Mouse (Mus musculus): ENCODE data around the gene Lmbr1l.
"Not testable (repeated sequence)": the region's sequence is repeated elsewhere in the genome, so short reads cannot be mapped to it uniquely, and the experiment has no call there.

Gene Lmbr1l

GRCm38 (mm10) chr15:98917538-98918498 is at the start of gene Lmbr1l:
Lmbr1l (minus strand) TSS chr15:98918231.
- peak; percentile 95 for DNase-seq (ENCODE audit: low read depth, low spot score)

- DNase-seq (ENCODE audit: low read depth, low spot score): no peak
These were observed 41.5 kb upstream of the Lmbr1l start for GRCm38 (mm10) chr15:98959531-98959930.

DNA sequence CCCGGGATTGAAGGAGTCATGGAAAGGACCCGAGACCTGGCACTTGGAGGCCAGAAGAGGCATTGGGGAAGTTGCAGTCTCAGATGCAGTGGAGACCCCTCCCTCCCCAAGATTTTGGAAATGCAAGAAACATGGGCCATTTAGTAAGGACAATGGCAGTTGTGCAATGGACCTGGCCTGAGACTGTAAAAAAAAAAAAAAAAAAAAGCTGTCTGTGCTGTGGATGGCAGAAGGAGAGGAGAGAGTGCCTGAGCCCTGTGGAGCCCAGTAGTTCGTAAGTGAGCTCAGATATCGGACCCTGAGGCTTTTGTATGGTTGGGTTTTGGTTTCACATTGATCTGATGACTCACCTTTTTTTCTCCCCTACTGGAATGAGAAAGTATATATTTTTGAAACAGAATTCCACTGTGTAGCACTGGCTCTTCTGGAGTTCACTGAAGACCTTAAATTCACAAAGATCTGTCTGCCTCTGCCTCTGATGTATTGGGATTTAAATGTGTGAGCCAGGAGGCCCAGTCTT is 40.9 kb upstream of the Lmbr1l start:
- DNase-seq (ENCODE audit: low read depth, low spot score): no peak

DNA sequence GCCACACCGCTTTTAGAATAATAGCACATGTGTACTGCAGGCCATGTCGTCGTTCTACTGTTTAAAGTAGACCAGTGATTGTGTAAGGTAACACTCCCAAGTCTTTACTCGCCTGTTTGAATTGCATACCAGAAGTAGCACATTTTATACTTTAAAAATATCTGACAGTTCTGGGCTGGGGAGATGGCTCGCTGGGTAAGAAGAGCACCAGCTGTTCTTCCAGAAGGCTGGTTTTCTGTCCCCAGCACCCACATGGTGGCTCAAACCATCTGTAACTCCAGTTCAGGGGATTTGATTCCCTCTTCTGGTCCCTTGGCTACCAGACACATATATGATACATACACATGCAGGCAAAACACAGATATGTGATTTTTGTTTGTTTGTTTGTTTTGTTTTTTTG is 39.4 kb upstream of the Lmbr1l start:
- no peak for DNase-seq (ENCODE audit: low read depth, low spot score)

- DNase-seq (ENCODE audit: low read depth, low spot score): no peak
These were observed 38.0 kb upstream of the Lmbr1l start for GRCm38 (mm10) chr15:98956000-98956399.

- no peak for DNase-seq (ENCODE audit: low read depth, low spot score)
These were observed 37.3 kb upstream of the Lmbr1l start for GRCm38 (mm10) chr15:98955324-98955723.

DNA sequence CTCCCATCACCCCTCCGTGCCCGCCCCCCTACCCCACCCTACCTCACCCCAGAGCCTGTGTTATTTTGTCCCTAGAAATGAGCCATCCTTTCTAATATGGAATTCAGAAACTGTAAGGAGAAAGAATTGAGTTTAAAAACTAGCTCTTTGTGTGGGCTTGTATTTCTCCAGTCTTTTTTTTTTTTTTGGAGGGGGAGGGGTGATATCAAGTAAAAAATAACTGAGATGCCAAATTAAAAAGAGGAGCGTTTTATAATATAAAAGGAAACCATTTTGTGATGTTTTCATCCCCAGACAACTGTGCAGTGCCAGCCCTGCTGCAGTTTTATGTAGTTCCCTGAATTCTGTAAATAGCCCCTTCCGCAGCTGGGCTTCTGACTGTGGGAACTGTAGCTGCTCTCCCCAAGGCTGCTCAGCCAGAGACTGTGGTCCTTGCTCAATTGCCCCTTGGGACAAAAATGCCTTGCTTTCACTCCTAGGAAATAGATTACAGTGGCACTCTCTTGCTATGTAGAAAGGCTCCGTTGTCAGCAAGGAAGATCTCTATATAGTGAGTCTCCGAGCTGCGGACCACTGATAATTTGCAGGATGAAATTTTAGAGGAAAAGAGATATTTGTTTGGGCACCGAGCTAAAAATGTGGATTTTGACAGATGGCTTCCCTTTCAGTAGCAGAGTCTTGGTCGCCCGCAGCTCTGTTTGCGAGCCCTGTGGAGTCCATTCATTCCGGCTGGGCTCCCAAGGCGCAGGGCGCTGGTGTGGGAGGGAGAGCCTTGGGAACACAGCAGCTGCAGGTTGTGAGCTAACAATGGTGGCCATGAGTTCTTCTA is 36.6 kb upstream of the Lmbr1l start:
- DNase-seq (ENCODE audit: low read depth, low spot score): no peak

DNA sequence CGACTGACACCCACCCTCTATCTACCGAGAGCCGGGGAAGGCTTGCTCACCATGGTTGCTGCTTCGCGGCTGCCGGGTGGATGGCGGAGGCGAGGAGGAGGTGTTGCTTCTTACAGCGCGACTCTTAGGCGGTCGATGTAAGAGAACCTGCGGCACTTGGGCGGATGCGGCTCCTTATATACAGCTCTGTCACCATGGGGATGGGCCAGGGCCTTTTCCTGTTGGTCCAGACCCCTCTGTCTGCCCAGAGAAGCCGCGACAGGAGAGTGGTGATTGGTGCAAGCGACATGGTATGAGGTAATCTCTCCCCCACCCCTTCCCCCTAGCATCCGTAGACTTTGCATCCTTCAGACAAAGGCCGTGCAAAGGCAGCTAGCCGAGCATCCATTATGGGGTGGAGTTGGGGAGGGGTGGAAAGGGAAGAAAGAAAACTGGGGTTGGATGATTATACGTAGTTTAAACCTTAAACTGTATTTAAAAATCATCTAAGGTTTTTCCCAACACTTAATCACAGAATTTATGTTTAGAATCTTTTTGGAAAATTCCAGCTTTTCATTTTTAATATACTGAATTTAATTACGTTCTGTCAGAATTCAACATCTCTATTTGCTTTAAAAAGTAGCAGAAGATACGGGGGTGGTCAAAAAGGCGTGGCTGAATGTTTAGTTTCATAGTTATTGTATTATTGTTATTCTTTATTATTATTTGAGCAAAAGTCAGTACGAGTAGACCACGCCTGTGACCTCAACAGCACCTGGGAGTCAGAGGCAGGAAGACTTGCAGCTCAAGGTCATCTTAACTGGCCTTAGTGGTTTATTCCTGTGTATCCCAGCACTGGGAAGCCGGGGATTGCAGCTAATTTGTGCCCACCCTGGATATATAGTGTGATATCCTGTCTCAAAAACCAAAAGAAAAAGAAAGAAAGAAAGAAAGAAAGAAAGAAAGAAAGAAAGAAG is 35.6 kb upstream of the Lmbr1l start, which contains the start of the genes Gm49450 and Tuba1a:
TSS of gene Gm49450 (minus strand) at position 151 of the 956 bp plus-strand sequence.
TSS of gene Tuba1a (minus strand) at position 303 of the 956 bp plus-strand sequence.
- no peak for DNase-seq (ENCODE audit: low read depth, low spot score)

DNA sequence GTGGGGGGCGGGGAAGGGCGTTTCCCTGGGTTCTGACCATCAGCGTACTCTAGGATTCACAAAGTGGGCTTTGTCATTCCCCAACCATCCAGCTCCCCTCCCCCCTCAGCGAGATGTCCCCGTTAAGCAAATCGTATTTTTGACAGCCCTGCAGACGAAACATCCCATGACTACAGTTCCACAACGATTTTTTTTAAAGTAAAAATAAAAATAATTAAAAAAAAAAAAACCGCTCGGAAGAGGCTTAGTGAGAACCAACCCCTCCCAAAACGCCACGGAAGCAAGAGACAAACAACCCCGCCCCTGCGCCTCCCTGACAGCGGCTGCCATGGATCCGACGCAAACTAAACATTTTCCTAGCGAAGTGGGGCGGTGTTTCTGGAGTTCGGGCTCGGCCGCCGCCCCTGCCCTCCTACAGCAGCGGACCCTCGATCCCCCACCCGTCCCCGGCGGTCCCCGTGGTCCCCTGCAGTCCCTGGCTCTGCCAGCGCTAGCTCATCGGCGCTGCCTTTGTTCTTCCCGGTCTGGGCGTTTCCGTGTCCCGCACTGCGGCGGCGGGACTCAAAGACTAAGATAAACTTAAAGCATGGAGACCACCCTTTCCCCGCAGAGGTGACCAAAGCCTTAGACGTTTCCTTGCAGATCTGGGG is 34.8 kb upstream of the Lmbr1l start:
- DNase-seq (ENCODE audit: low read depth, low spot score): no peak

- DNase-seq (ENCODE audit: low read depth, low spot score): no peak
These were observed 34.0 kb upstream of the Lmbr1l start for GRCm38 (mm10) chr15:98952063-98952455.

DNA sequence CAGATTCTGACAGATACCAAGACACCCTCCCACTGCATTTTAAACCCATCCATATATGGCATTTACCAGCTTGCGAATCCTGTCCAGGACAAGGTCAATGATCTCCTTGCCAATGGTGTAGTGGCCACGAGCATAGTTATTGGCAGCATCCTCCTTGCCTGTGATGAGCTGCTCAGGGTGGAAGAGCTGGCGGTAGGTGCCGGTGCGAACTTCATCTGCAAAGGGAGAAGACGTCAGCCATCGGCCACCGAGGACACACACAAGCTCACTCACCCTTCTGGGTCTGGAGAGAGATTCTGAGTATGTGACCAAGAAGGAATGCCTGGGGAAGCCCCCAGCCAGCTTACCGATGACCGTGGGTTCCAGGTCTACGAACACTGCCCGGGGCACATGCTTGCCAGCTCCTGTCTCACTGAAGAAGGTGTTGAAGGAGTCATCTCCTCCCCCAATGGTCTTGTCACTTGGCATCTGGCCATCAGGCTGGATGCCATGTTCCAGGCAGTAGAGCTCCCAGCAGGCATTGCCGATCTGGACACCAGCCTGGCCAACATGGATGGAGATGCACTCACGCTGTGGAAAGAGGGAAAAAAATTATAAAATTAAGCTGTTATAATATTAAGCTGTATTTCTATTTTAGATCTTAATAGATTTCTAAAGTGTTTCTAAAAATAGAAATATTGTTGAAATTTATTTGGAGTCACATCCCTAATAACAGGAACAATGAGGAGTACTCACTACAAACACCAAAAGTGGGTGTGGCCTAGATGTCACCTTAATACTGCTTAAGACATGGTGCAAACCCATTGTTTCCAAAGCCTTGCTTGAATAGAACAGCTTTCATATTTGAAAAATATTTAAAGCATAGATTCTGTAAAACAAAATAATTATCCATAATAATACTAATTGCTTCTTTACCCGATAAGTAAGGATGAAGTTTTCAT is 33.4 kb upstream of the Lmbr1l start:
- not testable (repeated sequence) for DNase-seq (ENCODE audit: low read depth, low spot score)

GRCm38 (mm10) chr15:98949607-98949892 is 31.5 kb upstream of the Lmbr1l start:
- no peak for DNase-seq (ENCODE audit: low read depth, low spot score)

DNA sequence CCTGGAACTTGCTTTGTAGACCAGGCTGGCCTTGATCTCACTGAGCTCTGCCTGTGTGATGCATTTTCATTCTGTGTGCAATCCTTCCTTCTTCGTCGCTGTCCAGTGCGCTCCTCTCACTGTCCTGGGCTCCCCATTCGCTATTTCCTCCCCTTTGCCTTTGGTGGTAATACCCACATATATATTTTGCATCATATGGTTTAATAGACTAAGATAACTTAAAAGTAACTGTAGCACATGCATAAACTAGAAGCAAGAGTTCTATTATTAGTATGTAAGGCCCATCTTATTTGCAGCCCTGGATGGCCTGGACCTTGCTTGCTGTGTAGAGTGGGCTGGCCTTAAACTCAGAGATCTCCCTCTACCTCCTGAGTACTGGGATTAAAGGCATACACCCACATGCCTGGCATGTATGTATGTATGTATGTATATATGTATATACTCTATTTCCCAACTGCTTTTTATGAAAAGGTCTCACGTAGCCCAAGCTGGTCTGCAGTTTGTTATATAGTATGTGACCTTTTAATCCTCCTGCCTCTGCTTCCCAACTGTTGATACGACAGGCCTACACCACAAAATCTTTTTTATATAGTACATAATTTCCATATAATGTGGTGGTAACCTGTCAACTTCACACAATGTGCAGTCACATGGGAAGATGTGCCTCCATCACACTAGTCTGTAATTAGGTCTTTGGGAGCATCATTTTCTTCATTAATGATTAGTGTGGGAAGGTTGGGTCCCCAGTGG is 31.0 kb upstream of the Lmbr1l start:
- no peak for DNase-seq (ENCODE audit: low read depth, low spot score)

- no peak for DNase-seq (ENCODE audit: low read depth, low spot score)
These were observed 30.4 kb upstream of the Lmbr1l start for GRCm38 (mm10) chr15:98948382-98948781.

GRCm38 (mm10) chr15:98947884-98948283 is 29.9 kb upstream of the Lmbr1l start:
- no peak for DNase-seq (ENCODE audit: low read depth, low spot score)

DNA sequence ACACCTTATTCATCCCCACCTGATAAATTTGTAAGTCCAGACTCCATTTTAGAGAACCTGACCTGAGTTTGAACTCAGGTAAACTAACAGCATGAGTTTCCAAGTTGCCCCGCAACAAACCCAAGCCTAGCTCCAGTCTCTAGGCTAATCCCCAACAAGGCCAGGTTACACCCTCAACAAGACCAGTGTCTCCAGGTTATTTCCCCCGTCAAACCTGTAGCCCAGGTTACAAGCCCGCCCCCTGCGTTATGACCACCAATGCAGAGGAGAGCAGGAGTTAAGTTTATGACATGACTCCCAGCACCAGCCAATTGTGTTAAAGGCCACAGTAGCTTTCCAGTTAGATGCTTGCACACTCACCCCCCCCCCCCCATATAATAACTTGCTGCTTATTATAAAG is 25.1 kb upstream of the Lmbr1l start:
- DNase-seq (ENCODE audit: low read depth, low spot score): no peak

- no peak for DNase-seq (ENCODE audit: low read depth, low spot score)
These were observed 24.1 kb upstream of the Lmbr1l start for GRCm38 (mm10) chr15:98942081-98942480.

GRCm38 (mm10) chr15:98941539-98941938 is 23.5 kb upstream of the Lmbr1l start:
- no peak for DNase-seq (ENCODE audit: low read depth, low spot score)

DNA sequence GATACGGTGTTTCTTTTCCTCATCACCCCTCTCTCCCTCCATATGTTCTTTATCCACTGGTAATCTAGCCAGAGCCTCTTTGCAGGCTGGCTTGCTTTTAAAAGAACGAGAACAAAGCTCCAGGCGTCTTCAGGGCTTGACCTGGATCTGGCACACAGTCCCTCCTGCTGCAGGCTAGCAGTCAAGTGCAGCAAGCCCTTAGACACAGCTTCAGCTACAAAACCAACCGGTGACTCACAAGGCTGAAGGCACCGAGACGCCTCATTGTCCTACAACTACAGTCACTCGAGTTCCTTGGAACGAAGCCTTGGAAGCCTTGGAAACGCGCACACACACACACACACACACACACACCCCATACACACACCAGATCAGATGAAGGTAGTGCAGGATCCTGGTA is 22.8 kb upstream of the Lmbr1l start:
- DNase-seq (ENCODE audit: low read depth, low spot score): no peak

Data from c-Kit-negative CD71-positive TER-119-positive erythroid progenitor cells, embryonic 14.5 days (primary cell).